Mouse (Mus musculus): ENCODE measurements at regions not wholly inside any gene's neighbourhood (a gene's known extent, or its start where the extent isn't known, plus 50 kb on each side); places are given as distances from the start of the nearest gene placed in this dataset.
A peak's percentile ranks its signal among the peaks of the same experiment; 100 is the strongest.

DNA sequence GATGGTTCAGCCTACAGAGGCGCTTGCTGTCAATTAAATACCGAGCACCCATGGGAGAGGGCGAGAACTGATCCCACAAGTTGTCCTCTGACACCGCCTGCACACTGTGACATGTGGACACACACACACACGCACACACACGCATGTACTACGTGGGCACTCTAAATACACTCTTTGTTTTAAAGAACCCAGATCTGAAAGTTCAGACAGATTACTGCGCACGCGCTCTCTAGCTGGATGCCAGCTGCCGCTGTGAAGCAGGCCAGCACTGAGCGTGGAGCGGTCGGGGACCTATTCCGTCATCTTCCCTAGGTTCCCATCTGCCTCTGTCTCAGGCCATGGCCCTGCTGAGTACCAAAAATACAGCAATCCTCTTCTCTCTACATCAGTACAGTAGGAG, 83.2 kb downstream of the Bbs10 start:
- DNase-seq (peak; percentile 50), ATAC-seq (ENCODE audit: insufficient read depth) (0 out of 2 replicates have a peak, but pooled peaks have one; percentile 25)
- no peaks in the 10 kb centered on the region for H3K36me3 ChIP-seq (ENCODE audit: insufficient read depth)
- no peaks in the 10 kb centered on the region; the same call in 1 of the 2 replicates for H3K4me1 ChIP-seq (ENCODE audit: insufficient read depth)
- H3K9me3 ChIP-seq (ENCODE audit: low read depth, low read length): no peaks in the 10 kb centered on the region
- no peak overlapping the region for H3K4me2 ChIP-seq
- H3K9ac ChIP-seq: no peak overlapping the region
- no peak overlapping the region for H3K27ac ChIP-seq (ENCODE audit: low read depth)
- WGBS: 69% methylated on average over 15 of the region's 15 CpGs
- no peaks in the 10 kb centered on the region for H3K27me3 ChIP-seq (ENCODE audit: insufficient read depth, low read length)
- no peak overlapping the region for H3K4me3 ChIP-seq (ENCODE audit: low read depth, low read length)
- no peak for TF ChIP-seq CTCF (IDR thresholded peaks at IDR 0.05; ENCODE audit: low read depth)

DNA sequence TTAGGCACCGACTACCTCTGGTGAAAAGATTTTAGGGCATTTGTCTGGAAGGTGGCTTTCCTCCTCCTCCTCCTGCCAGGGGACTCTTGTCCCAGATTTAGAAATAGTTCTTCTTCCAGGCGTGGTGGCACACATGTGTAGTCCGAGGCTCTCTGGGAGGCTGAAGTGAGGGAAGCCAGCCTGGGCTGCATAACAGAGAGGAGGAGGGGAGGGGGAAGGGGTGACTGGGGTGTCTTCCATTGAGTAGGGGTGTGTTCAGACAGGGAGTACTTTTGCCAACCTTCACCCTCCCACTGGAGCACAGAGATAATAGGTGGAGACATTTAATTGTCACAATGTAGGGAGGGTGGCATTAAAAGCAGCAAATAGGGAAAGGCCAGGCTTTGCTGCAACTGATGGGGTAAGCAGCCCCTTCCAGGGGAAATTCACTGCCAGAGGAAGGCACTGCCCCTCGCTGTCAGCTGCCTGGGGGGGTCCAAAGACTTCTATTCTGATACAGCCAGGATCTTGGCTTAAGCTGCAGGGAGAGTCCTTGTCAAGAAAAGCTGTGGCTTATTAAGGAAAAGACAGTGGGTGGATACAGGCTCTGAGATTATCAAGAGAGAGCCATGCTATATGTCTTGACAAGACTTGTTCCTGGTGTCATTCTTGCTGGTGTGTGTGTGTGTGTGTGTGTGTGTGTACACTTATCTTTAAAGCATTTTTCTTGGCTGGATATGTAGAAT, 83.9 kb downstream of the Bbs10 start:
- no peak overlapping the region for H3K4me3 ChIP-seq (ENCODE audit: low read depth, low read length)
- no peak overlapping the region for H3K4me2 ChIP-seq
- ATAC-seq (ENCODE audit: insufficient read depth) (no peak), DNase-seq (no peak)
- no peak overlapping the region for H3K27ac ChIP-seq (ENCODE audit: low read depth)
- no peaks in the 10 kb centered on the region; the same call in 1 of the 2 replicates for H3K4me1 ChIP-seq (ENCODE audit: insufficient read depth)
- 36% methylated on average over 4 of the region's 4 CpGs for WGBS
- H3K9ac ChIP-seq: no peak overlapping the region
- no peaks in the 10 kb centered on the region for H3K36me3 ChIP-seq (ENCODE audit: insufficient read depth)
- H3K27me3 ChIP-seq (ENCODE audit: insufficient read depth, low read length): no peaks in the 10 kb centered on the region
- TF ChIP-seq CTCF (IDR thresholded peaks at IDR 0.05; ENCODE audit: low read depth): no peak
- H3K9me3 ChIP-seq (ENCODE audit: low read depth, low read length): no peaks in the 10 kb centered on the region

DNA sequence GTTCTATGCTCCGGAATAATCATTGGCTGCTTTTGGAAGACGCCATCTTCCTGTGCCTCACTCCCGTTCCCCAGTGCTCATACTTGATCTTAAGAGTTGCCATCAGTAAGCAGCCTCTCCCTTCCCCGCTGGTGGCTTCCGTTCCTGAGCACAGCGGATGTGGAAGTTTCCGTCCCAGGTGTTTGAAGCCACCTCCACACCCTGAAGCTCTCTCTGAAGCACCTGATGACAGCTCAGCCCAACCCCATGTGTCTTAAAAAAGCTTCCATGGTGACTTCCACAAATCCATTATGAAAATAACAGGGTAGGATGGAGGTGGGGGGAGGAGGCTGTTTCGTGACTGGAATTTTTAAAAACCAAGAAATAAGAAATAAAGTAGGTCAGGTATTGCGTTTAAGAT, 87.1 kb downstream of the Bbs10 start:
- 76% methylated on average over 9 of the region's 9 CpGs for WGBS
- no peak overlapping the region for H3K9ac ChIP-seq
- H3K9me3 ChIP-seq (ENCODE audit: low read depth, low read length): no peaks in the 10 kb centered on the region
- no peak overlapping the region for H3K4me3 ChIP-seq (ENCODE audit: low read depth, low read length)
- no peaks in the 10 kb centered on the region for H3K36me3 ChIP-seq (ENCODE audit: insufficient read depth)
- no peak overlapping the region for H3K4me2 ChIP-seq
- peaks cover 9% of the 10 kb centered on the region for H3K4me1 ChIP-seq (ENCODE audit: insufficient read depth)
- DNase-seq (no peak), ATAC-seq (ENCODE audit: insufficient read depth) (no peak)
- H3K27ac ChIP-seq (ENCODE audit: low read depth): no peak overlapping the region
- TF ChIP-seq CTCF (IDR thresholded peaks at IDR 0.05; ENCODE audit: low read depth): no peak
- no peaks in the 10 kb centered on the region for H3K27me3 ChIP-seq (ENCODE audit: insufficient read depth, low read length)

DNA sequence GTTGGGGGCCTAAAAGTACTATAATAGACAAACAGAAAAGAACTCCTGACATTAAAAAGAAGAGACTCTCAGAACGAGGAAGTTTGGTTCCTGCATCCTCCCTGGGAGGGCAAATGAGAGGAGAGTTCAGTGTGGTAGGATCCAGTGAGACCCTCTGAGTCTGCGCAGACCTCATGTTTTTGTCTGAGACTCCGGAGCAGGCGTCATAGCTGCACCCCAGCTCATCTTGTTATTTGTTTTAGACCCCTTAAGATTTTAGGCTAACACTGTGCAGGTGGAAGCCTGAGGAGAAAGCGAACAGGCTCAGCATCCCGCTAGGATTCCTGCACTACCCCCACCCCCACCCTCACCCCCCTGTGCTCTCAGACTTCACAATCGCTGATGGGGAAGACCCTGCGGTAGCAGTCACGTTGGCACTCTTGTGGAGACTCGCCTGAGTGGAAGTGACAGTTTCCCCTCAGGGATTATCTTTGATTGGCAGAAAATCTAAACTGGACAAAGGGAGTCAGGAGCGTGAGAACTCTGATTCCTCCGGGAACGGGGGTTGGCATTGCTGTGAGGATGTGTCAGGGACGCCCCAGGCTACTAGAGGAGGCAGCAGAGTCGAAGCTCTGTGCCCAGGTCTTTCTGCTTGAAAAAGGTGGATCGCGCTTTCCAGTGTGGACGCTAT, 85.0 kb upstream of the Nap1l1 start:
- Histone ChIP-seq H3K27me3 (ENCODE audit: insufficient read depth, low read length) (no peaks in the 10 kb centered on the region), H3K9me3 (ENCODE audit: low read depth, low read length) (no peaks in the 10 kb centered on the region), H3K4me2 (no peak overlapping the region), H3K27ac (ENCODE audit: low read depth) (no peak overlapping the region), H3K4me1 (ENCODE audit: insufficient read depth) (peaks cover 9% of the 10 kb centered on the region), H3K36me3 (ENCODE audit: insufficient read depth) (no peaks in the 10 kb centered on the region), H3K9ac (no peak overlapping the region), H3K4me3 (ENCODE audit: low read depth, low read length) (no peak overlapping the region)
- 45% methylated on average over 18 of the region's 18 CpGs for WGBS
- DNase-seq (no peak), ATAC-seq (ENCODE audit: insufficient read depth) (no peak)
- TF ChIP-seq CTCF (IDR thresholded peaks at IDR 0.05; ENCODE audit: low read depth): no peak

DNA sequence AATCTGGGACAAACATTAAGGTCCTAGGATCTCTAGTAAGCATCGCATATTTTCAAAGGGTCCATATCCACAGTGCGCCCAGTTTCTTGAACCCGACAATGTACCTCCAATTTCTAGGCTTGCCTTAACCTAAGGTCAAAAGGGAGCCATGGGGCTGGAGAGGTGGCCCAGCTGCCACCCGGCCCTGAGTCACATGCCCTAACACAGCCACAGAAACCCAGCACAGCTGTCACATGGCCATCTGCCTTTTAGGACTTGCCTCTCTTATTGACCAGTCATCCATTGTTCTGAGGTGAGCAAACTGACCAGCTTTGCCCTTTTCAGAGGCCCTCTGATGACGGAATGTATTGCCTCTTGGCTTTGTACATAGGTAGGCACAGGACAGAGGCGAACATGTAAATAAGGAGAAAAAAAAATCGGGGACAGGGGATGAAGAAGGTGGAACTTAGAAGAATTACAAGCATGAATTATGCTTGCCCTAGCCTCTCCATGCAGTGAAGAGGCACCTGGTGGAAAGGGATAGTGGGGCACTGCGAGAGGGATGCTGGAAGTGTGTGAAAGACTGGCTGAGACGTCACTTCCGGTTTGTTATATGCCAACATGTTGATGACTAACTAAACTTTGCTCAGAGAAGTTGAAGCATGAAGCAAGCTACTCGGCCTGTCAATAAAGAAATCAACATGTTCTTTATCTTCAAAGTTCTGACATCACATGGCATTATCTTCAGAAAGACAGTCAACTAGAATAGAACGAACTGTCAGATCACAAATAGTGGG, 84.3 kb upstream of the Nap1l1 start:
- no peaks in the 10 kb centered on the region for H3K9me3 ChIP-seq (ENCODE audit: low read depth, low read length)
- no peak for DNase-seq
- H3K4me1 ChIP-seq (ENCODE audit: insufficient read depth): peaks cover 9% of the 10 kb centered on the region
- 73% methylated on average over 12 of the region's 12 CpGs for WGBS
- no peak overlapping the region for H3K4me3 ChIP-seq (ENCODE audit: low read depth, low read length)
- TF ChIP-seq CTCF (IDR thresholded peaks at IDR 0.05; ENCODE audit: low read depth): no peak
- H3K36me3 ChIP-seq (ENCODE audit: insufficient read depth): no peaks in the 10 kb centered on the region
- H3K4me2 ChIP-seq: no peak overlapping the region
- no peak overlapping the region for H3K27ac ChIP-seq (ENCODE audit: low read depth)
- no peak for ATAC-seq (ENCODE audit: insufficient read depth)
- no peaks in the 10 kb centered on the region for H3K27me3 ChIP-seq (ENCODE audit: insufficient read depth, low read length)
- H3K9ac ChIP-seq: no peak overlapping the region

DNA sequence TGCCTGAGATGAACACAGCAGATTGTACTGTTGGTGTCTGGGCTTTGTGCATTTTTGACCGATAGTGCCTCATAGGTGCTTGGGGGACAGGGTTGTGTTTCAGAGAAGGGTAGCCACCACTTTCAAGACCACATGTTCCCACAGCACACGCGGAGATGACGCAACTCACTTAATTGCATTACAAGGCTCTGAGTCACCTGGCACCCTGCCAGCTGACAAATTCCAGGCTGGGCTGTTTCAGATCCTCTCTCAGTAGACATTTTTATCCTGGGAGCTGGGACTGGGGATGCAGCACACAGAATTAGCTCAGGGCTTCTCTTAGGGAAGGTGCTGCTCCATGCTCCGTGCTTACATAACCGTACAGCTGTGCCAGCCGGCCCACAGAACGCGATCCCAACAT, 83.1 kb upstream of the Nap1l1 start:
- H3K27me3 ChIP-seq (ENCODE audit: insufficient read depth, low read length): no peaks in the 10 kb centered on the region
- WGBS: 20% methylated on average over 9 of the region's 9 CpGs
- H3K4me3 ChIP-seq (ENCODE audit: low read depth, low read length): no peak overlapping the region
- ATAC-seq (ENCODE audit: insufficient read depth) (peak; percentile 92), DNase-seq (peak; percentile 99)
- peaks cover 9% of the 10 kb centered on the region for H3K4me1 ChIP-seq (ENCODE audit: insufficient read depth)
- no peak for TF ChIP-seq CTCF (IDR thresholded peaks at IDR 0.05; ENCODE audit: low read depth)
- no peaks in the 10 kb centered on the region for H3K36me3 ChIP-seq (ENCODE audit: insufficient read depth)
- H3K27ac ChIP-seq (ENCODE audit: low read depth): peak overlapping the region; percentile 68; the same call in 1 of the 2 replicates
- peak overlapping the region; percentile 38; the same call in 1 of the 2 replicates for H3K4me2 ChIP-seq
- no peak overlapping the region for H3K9ac ChIP-seq
- H3K9me3 ChIP-seq (ENCODE audit: low read depth, low read length): no peaks in the 10 kb centered on the region

DNA sequence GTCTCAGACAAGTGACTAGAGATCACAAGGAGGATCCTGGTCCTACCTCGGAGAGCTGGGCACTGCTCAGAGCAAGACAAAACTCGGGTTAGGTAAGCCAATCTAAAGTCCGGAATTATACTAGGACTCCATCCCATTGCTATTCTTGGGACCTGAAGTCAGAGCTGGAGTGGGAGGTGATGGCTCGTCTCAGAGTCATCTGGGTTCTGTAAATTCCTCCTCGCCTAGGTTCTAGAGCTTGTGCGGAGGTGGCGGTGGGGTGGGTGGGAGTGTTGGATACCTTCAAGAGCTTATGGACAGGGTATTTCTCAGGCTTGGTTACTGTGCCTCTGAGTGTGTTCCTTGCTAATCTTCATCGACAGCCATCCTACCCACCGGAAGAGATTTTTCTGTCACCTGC, 78.6 kb upstream of the Nap1l1 start:
- Histone ChIP-seq H3K9me3 (ENCODE audit: low read depth, low read length) (no peaks in the 10 kb centered on the region), H3K27me3 (ENCODE audit: insufficient read depth, low read length) (no peaks in the 10 kb centered on the region), H3K9ac (no peak overlapping the region), H3K4me1 (ENCODE audit: insufficient read depth) (peaks cover 9% of the 10 kb centered on the region), H3K27ac (ENCODE audit: low read depth) (no peak overlapping the region), H3K4me3 (ENCODE audit: low read depth, low read length) (no peak overlapping the region), H3K4me2 (no peak overlapping the region), H3K36me3 (ENCODE audit: insufficient read depth) (no peaks in the 10 kb centered on the region)
- TF ChIP-seq CTCF (IDR thresholded peaks at IDR 0.05; ENCODE audit: low read depth): no peak
- DNase-seq (no peak), ATAC-seq (ENCODE audit: insufficient read depth) (no peak)
- 92% methylated on average over 9 of the region's 9 CpGs for WGBS

Data from lung, embryonic 14.5 days (tissue).